Mouse (Mus musculus): ENCODE data around the gene Slc37a2.
"Not testable (repeated sequence)": the region's sequence is repeated elsewhere in the genome, so short reads cannot be mapped to it uniquely, and the experiment has no call there.

Gene Slc37a2

GRCm38 (mm10) chr9:37255149-37255888 is at the start of gene Slc37a2:
TSS of gene Slc37a2 (minus strand) at chr9:37255738.
- DNase-seq, result peak; percentile 87

DNA sequence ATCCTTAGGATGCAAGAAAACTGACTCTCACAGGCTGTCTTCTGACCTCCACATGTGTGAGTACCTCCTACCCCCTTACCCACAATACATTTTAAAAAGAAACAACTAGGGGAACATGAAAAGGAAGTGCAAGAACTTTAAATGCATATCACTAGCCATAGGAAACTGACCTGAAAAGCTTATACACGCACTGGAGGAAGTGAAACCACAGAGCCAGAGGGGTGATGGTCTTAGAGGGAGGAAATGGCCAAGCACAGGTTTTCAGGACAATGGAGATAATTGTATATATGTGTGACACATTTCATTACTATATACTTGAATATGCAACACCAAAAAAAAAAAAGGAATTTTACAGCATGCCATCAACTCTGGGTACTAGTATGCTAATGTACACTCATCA is 46.2 kb upstream of the Slc37a2 start:
- DNase-seq, result no peak

DNA sequence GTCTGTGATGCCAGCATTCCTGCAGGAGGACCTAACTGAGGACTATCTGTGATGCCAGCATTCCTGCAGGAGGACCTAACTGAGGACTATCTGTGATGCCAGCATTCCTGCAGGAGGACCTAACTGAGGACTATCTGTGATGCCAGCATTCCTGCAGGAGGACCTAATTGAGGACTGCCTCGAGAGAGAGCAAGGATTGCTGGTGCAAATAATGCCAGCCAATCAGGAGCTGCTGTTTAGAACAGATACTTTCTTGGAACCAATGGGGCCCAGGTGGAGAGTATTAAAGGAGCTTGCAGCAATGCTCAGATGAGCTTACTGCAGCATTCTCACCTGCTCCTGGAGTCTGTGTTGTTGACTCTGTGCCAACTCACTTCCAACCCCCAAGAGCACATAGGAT is 45.0 kb upstream of the Slc37a2 start:
- DNase-seq, result not testable (repeated sequence)

DNA sequence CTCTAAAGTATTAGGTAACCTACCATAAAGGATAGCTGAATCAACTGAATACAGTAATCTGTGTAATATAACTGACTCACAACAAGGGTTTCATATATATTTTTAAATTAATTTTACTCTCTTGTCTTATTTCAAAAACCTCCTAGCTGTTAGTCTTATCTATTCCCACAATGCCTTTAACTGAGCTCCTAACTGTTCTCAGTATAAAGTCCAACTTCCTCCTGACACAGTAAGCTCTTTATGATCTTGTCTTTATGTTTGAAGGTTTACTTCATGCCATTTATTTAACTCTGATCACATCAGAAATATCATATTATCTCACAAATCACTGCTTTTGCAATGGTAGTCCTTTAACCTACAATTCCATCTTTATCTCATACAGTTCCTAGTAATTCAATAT is 40.0 kb upstream of the Slc37a2 start:
- no peak for DNase-seq

GRCm38 (mm10) chr9:37266622-37267021 is 11.1 kb upstream of the Slc37a2 start:
- no peak for DNase-seq

GRCm38 (mm10) chr9:37255889-37256225 is 319 bp upstream of the Slc37a2 start:
- no peak for DNase-seq

DNA sequence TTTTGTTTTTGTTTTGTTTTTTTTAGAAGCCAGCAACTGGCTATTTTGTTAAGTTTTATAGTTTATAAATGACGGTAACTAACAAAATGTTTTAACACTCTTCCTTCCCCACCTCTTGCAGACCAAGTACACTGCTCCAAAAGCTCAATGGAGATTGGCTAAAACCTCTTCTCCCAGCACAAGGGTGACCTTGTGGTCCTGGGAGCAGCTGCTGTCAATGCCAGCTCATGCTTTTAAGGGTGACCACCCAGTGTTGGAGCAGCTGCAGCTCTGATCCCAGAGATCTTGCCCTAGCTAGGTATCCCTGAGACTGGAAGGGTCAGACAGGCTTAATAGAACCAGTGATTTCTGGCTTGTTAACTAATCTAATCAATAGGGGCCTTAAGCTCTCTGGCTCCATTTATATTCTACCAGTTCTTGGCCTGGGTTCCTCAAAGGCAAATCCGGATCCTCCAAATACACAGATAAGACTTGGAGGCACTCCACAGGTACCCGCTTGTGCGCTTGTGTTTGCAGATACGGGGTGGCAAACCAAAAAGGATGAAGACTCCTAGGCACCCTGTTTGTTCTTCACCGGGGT is 917 bp downstream of the Slc37a2 start:
- no peak for DNase-seq

- no peak for DNase-seq
Measured at GRCm38 (mm10) chr9:37250631-37251030, 4.9 kb downstream of the Slc37a2 start.

GRCm38 (mm10) chr9:37249976-37250375 is 5.6 kb downstream of the Slc37a2 start:
- DNase-seq, result no peak

DNA sequence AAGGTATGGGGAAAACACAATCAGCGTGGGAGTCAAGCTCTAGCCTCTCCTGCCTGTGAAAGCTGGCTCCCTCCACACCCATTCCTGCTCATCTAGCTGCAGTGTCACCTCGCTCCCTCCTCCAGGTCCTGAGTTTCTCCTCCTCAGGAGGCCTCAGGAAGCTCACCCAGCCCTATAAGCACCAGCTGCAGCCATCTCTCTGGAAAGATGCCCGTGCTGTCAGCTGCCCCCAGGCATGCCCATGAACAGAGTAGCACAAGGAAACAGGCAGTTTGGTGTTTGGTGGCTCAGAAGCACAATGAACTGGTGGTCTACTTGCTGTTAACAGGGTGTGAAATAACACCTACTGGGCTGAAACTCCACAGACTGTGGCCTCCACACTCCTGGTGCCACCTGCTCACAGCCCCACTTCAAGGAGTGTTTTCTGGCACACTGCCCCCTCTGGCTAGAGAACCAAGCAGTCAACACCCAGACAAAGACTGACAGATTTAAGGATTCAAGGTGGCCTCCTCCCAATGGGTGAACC is 7.1 kb downstream of the Slc37a2 start:
- DNase-seq, result no peak

GRCm38 (mm10) chr9:37247429-37247828 is 8.1 kb downstream of the Slc37a2 start:
- DNase-seq, result peak; percentile 89

DNA sequence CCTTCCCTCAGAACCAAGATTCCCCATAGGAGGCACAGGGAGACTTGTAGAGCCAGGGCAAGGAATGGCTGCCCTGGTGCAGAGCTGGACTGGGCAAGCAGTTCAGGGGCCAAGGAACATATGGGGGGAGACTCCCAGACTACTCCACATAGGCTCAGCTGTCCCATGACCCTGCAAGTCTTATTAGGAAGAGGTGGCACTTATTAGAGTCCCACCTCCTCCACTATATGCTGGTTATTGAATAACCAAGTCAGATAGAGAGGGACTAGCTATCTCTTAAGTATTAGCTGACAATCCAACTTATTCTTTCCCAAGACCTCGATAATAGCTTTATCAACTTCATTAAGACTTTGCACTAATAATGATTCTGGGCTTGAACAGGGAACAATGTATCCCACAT is 9.7 kb downstream of the Slc37a2 start:
- no peak for DNase-seq

DNA sequence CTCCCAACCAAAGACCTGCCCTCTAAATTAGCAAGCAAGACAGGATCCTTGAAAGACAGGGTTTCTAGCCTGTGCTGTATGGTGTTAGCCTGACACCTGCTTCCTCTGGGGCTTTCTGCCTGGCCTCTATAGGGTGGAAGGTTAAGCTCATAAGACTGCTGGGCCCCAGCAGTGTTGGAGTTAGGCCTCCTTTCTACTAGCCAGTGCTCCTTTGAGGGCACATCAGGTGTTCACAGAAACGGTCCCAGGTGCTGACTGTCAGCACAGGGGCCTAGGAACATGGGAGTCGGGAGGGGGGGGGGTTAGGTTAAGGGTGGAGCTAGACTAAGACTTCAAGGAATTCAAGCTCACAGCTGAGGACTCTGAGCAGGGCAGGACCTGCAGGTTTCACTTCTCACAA is 10.1 kb downstream of the Slc37a2 start:
- DNase-seq, result no peak

DNA sequence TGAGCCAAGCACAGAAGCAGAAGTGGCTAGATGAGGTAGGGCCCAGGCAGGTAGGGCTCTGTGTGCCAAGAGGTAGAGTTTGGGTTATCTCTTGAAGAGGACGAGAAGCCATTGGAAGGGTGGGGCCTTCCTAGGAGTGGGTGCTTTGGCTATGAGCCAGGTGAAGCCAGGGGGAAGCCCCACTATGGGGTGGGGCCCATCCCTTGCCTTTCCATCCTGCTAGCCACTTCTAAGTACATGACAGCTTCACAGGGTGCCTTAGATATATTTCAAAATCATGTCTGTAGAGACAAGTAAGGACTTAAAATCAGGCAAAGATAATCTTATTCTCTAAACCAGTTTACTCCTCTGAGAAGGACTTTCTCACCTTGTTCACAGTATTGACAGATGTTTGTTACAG is 10.9 kb downstream of the Slc37a2 start:
- no peak for DNase-seq

DNA sequence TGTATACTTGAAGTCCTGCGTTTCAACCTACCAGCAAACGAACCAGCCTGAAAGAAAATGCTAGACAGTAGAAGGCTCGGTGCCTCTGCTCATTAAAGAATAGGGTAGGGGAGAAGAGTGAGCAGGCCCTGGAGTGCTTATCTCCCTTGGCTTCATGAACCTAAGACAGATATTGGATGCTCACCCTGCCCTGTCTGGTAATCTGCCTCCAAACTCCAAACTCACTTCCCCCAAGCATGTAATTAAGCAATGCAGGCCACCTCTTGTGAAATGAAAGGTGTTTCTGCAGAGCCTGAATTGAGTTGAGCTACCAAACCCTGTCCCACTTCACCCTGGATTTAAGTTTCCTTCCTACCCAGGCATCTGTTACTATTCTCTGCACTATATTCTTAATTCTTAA is 12.8 kb downstream of the Slc37a2 start:
- no peak for DNase-seq

DNA sequence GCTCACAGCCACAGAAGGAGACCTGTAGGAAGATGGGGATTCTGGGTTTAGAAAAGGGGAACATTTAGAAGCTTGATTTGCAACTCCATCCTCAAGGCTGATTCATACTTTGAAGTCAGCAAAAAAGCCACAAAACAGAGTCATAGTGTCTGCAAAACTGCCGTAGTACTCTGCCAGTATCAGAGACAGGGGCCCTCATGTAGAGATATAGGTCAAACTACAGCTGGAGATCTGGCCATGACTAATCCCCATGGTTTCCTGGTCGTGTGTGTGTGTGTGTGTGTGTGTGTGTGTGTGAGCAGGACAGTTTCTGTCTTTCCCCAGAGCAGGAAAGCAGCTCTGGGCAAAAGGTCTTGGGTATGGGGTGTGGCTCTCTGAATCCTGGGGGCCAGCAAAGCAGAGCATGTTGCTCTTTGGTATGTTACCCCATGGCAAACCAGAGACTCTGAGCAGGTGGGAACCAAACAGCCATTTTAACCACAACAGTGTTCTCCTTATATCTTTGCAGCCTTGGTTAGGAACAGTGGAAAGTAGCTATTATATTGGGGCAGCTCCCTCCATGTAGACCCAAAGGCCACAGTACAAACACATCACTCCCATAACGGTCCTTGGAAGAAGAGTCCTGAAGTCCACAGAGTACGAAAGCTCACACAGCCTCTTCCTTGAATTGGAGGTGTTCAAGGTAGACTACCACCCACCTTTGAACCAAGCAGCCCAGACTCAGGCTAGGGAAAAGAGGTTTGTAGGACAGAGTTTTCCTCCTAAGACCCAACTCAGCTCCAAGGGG is 19.4 kb downstream of the Slc37a2 start:
- no peak for DNase-seq

- no peak for DNase-seq
Measured at GRCm38 (mm10) chr9:37232201-37233195, 23.0 kb downstream of the Slc37a2 start.

GRCm38 (mm10) chr9:37230486-37231195 is 24.9 kb downstream of the Slc37a2 start:
- DNase-seq, result no peak

GRCm38 (mm10) chr9:37229880-37230325 is 25.6 kb downstream of the Slc37a2 start:
- DNase-seq, result peak; percentile 57

DNA sequence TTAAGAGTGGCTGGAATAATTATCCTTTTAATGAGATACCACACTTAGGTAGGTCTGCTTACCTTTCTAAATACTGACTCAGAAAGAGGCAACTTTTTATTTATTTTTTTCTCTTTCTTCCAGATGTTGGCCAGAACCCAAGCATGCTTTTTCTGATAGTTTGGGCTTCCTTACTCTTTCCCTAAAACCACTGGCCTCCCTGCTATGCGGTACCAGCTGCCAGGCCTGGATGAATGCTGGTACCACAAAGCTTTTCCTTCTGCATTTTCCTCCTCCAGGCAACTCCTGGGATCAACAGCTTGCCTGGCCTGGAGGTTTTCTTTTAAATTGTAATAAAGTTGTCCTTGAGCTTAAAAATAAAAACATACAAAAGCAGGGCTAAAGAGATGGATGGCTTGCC is 30.0 kb downstream of the Slc37a2 start:
- no peak for DNase-seq

GRCm38 (mm10) chr9:37220755-37221154 is 34.8 kb downstream of the Slc37a2 start:
- no peak for DNase-seq

All from layer of hippocampus, adult 9-11 months (tissue).